ENCODE assay signal across 11 mouse cellular contexts in the genomic region with DNA sequence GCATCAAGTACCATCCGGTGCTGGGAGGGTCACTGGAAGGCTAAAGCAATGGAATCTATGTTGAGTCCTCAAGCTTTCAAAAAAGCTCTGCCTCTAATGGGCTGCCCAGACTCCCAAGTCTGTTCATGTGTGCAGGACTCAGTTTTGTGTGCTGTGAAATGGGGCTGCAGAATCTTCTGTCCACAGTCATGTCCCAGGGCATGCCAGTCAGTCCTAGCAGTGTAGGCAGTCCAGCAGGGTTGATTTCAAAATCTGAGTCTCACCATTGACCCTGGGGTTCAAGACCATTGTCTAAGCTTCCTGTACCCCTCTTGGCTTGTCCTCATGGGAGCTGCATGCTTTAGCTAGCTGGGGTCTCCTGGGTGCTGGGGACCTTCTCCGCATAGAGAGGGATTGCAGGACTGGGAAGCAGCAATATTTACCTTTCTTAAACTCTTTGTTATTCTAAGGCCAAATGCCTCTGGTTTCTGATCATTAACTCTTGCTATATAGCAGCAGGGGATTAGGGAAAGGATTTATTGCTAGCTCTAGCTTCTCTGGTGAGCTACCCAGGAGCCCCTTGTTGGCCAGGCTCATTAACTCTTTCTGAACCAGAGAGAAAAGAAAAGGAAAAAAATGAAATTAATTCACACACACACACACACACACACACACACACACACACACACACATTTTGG. TPM values are rescaled to one million over a fixed set of nuclear protein-coding genes. Genes with fewer than 3 reads are reported as not detected.
DNase-seq lines count a peak whose midpoint lies in the region; ATAC-seq lines count a peak whose summit lies in the region.
"Had no signal": no experiment of that assay in that cellular context is flagged by ENCODE, and none has a peak within 500 bp of the region (broad histone marks: within the 10 kb centered on the region; RNA-seq: fewer than 3 reads in every experiment).

No protein-coding gene starts in this region.

- ATAC-seq in hindbrain, embryonic 12.5 days (ENCODE audit: low FRiP score): no peak
- ATAC-seq in lung, embryonic 16.5 days (ENCODE audit: low read depth): no peak
- ATAC-seq in stomach, embryonic 15.5 days (ENCODE audit: insufficient read depth, low FRiP score, low read depth): no peak
- ATAC-seq: forebrain, embryonic 15.5 days had no signal

- no peaks in the 10 kb centered on the region for H3K9me3 ChIP-seq in hindbrain, embryonic 10.5 days
- H3K9me3 ChIP-seq in hindbrain, embryonic 12.5 days (replicated peaks): no peaks in the 10 kb centered on the region
- H3K9me3 ChIP-seq in lung, embryonic 16.5 days (ENCODE audit: control insufficient read depth, low read length): no peaks in the 10 kb centered on the region
- H3K9me3 ChIP-seq in limb, embryonic 10.5 days (replicated peaks): no peaks in the 10 kb centered on the region
- H3K9me3 ChIP-seq in stomach, embryonic 15.5 days: no peaks in the 10 kb centered on the region
- H3K9me3 ChIP-seq: forebrain, embryonic 15.5 days had no signal

- no peak for DNase-seq in hindbrain, embryonic 10.5 days (ENCODE audit: low spot score)
- DNase-seq in lung, postnatal 14 days: no peak
- DNase-seq in limb, embryonic 10.5 days (ENCODE audit: low spot score): peak; percentile 38
- DNase-seq in B cell, adult 2 months: no peak
- DNase-seq in frontal cortex, postnatal 10 days (ENCODE audit: low spot score in 2 of 2): no peak
- DNase-seq: liver had no signal

- H3K36me3 ChIP-seq in hindbrain, embryonic 10.5 days: no peaks in the 10 kb centered on the region
- H3K36me3 ChIP-seq in hindbrain, embryonic 12.5 days: no peaks in the 10 kb centered on the region
- H3K36me3 ChIP-seq in lung, embryonic 16.5 days (ENCODE audit: control insufficient read depth, insufficient read depth, low read length): no peaks in the 10 kb centered on the region
- H3K36me3 ChIP-seq in limb, embryonic 10.5 days: no peaks in the 10 kb centered on the region
- no peaks in the 10 kb centered on the region for H3K36me3 ChIP-seq in stomach, embryonic 15.5 days
- H3K36me3 ChIP-seq: forebrain, embryonic 15.5 days had no signal

- no peak overlapping the region for H3K4me2 ChIP-seq in hindbrain, embryonic 12.5 days (replicated peaks)
- no peak overlapping the region for H3K4me2 ChIP-seq in lung, embryonic 16.5 days (ENCODE audit: low read depth, low read length)
- peak overlapping the region; percentile 24; the same call in 1 of the 2 replicates for H3K4me2 ChIP-seq in stomach, embryonic 15.5 days
- H3K4me2 ChIP-seq: forebrain, embryonic 15.5 days had no signal

- WGBS in hindbrain, embryonic 10.5 days: 67% methylated on average over 2 of the region's 2 CpGs
- WGBS in hindbrain, embryonic 12.5 days: 59% methylated on average over 2 of the region's 2 CpGs
- 34% methylated on average over 2 of the region's 2 CpGs for WGBS in lung, embryonic 16.5 days
- 49% methylated on average over 2 of the region's 2 CpGs for WGBS in limb, embryonic 10.5 days
- 15% methylated on average over 2 of the region's 2 CpGs for WGBS in stomach, embryonic 15.5 days

- H3K4me3 ChIP-seq in hindbrain, embryonic 10.5 days: no peak overlapping the region
- H3K4me3 ChIP-seq in hindbrain, embryonic 12.5 days: no peak overlapping the region
- no peak overlapping the region for H3K4me3 ChIP-seq in lung, embryonic 16.5 days (ENCODE audit: low read length)
- H3K4me3 ChIP-seq in limb, embryonic 10.5 days: no peak overlapping the region
- no peak overlapping the region for H3K4me3 ChIP-seq in stomach, embryonic 15.5 days (replicated peaks)
- H3K4me3 ChIP-seq: forebrain, embryonic 15.5 days had no signal

- no peak overlapping the region for H3K9ac ChIP-seq in hindbrain, embryonic 12.5 days
- H3K9ac ChIP-seq in lung, embryonic 16.5 days (ENCODE audit: low read length): peak overlapping the region; percentile 22; the same call in 1 of the 2 replicates
- H3K9ac ChIP-seq in stomach, embryonic 15.5 days: no peak overlapping the region
- H3K9ac ChIP-seq: forebrain, embryonic 15.5 days had no signal

- peaks cover 3% of the 10 kb centered on the region; the same call in 1 of the 2 replicates for H3K27me3 ChIP-seq in hindbrain, embryonic 10.5 days (ENCODE audit: insufficient read depth, poor library complexity, severe bottlenecking)
- H3K27me3 ChIP-seq in hindbrain, embryonic 12.5 days: no peaks in the 10 kb centered on the region; the same call in 1 of the 2 replicates
- no peaks in the 10 kb centered on the region for H3K27me3 ChIP-seq in lung, embryonic 16.5 days (ENCODE audit: control insufficient read depth, insufficient read depth, low read depth, low read length)
- no peaks in the 10 kb centered on the region for H3K27me3 ChIP-seq in limb, embryonic 10.5 days (ENCODE audit: low read depth, poor library complexity, severe bottlenecking)
- H3K27me3 ChIP-seq in stomach, embryonic 15.5 days (replicated peaks): no peaks in the 10 kb centered on the region
- H3K27me3 ChIP-seq: forebrain, embryonic 15.5 days had no signal

- 0 out of 2 replicates have a peak overlapping the region, but pooled peaks have one; percentile 29 for H3K27ac ChIP-seq in hindbrain, embryonic 10.5 days
- H3K27ac ChIP-seq in hindbrain, embryonic 12.5 days: no peak overlapping the region
- no peak overlapping the region for H3K27ac ChIP-seq in lung, embryonic 16.5 days (ENCODE audit: low read length)
- peak overlapping the region; percentile 70 for H3K27ac ChIP-seq in limb, embryonic 10.5 days
- peak overlapping the region; percentile 85 for H3K27ac ChIP-seq in stomach, embryonic 15.5 days
- H3K27ac ChIP-seq: forebrain, embryonic 15.5 days; hindbrain, postnatal 0 days had no signal

- peaks cover 48% of the 10 kb centered on the region for H3K4me1 ChIP-seq in hindbrain, embryonic 10.5 days (replicated peaks)
- H3K4me1 ChIP-seq in hindbrain, embryonic 12.5 days: peaks cover 18% of the 10 kb centered on the region
- peaks cover 7% of the 10 kb centered on the region for H3K4me1 ChIP-seq in lung, embryonic 16.5 days (replicated peaks; ENCODE audit: control insufficient read depth, insufficient read depth, low read length)
- H3K4me1 ChIP-seq in limb, embryonic 10.5 days: peaks cover 74% of the 10 kb centered on the region
- peaks cover 44% of the 10 kb centered on the region for H3K4me1 ChIP-seq in stomach, embryonic 15.5 days
- H3K4me1 ChIP-seq: forebrain, embryonic 15.5 days had no signal

RNA-seq across cellular contexts. Expression of a gene that starts 12.6 kb away (rescaled TPM):
- polyA plus RNA-seq in hindbrain, embryonic 10.5 days (2016; fragmentation: Nextera tagmentation; extraction: Ambion mirVana): 3.8 and 4.6 TPM in 2 replicates
- 4.8 and 5.3 TPM in 2 replicates for polyA plus RNA-seq in hindbrain, embryonic 12.5 days (2016; fragmentation: Nextera tagmentation; extraction: Ambion mirVana)
- polyA plus RNA-seq in lung, embryonic 16.5 days (2015; fragmentation: Nextera tagmentation; extraction: Ambion mirVana): 8.4 and 9.3 TPM in 2 replicates
- polyA plus RNA-seq in limb, embryonic 10.5 days (2016; fragmentation: Nextera tagmentation; extraction: Ambion mirVana): 5.0 and 6.1 TPM in 2 replicates
- 33.5 and 34.5 TPM in 2 replicates for polyA plus RNA-seq in stomach, embryonic 15.5 days (2015; fragmentation: Nextera tagmentation; extraction: Ambion mirVana)

Comparison
In these comparisons a context has a peak if more than half of its experiments do, and no peak if none do; other contexts are left out.
1. H3K27ac ChIP-seq: peak in hindbrain, embryonic 10.5 days (single experiment), limb, embryonic 10.5 days (single experiment) and stomach, embryonic 15.5 days (single experiment); none in hindbrain, embryonic 12.5 days (single experiment) and lung, embryonic 16.5 days (single experiment).